Mouse (Mus musculus): ENCODE measurements around the gene Dennd1a. TPM values are rescaled to one million over a fixed set of nuclear protein-coding genes. Genes with fewer than 3 reads are reported as not detected.

Gene Dennd1a
- polyA plus RNA-seq, 1 experiment from 2014 or later: 11.5 TPM

DNA sequence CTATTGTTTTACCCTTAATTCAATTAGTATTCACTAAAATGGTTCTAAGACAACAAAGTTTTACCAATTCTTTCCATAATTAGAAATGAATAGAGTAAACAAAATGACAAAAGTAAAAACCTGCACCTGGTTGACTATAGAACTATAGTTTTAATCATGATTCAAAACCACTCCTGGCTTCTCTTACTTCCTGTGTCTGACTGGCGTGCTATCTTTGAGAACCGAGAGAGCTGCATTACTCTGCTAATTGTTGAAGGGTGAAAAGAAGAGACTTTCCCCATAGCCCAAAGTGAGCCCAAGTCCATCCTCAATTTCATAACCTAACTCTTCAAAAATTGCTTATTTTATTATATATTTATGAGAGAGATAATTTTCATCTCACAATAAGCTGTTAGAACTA, 131.2 kb downstream of the Dennd1a start:
- H3K27ac ChIP-seq (ENCODE audit: low read depth): no peak overlapping the region
- no peaks in the 10 kb centered on the region for H3K9me3 ChIP-seq (ENCODE audit: low read depth, low read length)
- H3K36me3 ChIP-seq (ENCODE audit: insufficient read depth): no peaks in the 10 kb centered on the region
- DNase-seq (no peak), ATAC-seq (ENCODE audit: insufficient read depth) (no peak)
- TF ChIP-seq CTCF (IDR thresholded peaks at IDR 0.05; ENCODE audit: low read depth): no peak
- WGBS: 58% methylated on average over 2 of the region's 2 CpGs
- no peak overlapping the region for H3K4me3 ChIP-seq (ENCODE audit: low read depth, low read length)
- no peaks in the 10 kb centered on the region for H3K4me1 ChIP-seq (ENCODE audit: insufficient read depth)
- H3K27me3 ChIP-seq (ENCODE audit: insufficient read depth, low read length): no peaks in the 10 kb centered on the region
- H3K4me2 ChIP-seq: no peak overlapping the region
- H3K9ac ChIP-seq: no peak overlapping the region

DNA sequence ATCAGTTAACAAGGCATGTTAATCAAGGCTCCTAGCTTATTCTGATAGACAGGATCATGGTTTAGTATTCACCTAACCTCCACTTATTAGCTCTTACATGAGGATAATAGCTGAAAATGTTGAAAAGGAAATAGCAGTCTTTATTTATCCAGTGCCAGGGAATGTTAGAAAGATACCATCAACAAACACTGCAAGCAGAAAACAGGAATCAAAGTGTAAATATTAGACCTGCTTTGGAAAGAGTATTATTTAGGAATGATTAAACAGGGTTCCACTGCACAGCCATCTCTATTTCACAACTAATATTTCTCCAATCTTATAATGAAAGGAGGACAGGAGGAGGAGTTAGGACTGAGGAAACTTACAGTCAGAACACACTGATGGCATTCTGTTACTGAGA, 142.4 kb downstream of the Dennd1a start:
- no peak overlapping the region for H3K4me3 ChIP-seq (ENCODE audit: low read depth, low read length)
- no peaks in the 10 kb centered on the region for H3K9me3 ChIP-seq (ENCODE audit: low read depth, low read length)
- no peaks in the 10 kb centered on the region for H3K36me3 ChIP-seq (ENCODE audit: insufficient read depth)
- H3K4me2 ChIP-seq: no peak overlapping the region
- H3K4me1 ChIP-seq (ENCODE audit: insufficient read depth): no peaks in the 10 kb centered on the region
- H3K27ac ChIP-seq (ENCODE audit: low read depth): no peak overlapping the region
- ATAC-seq (ENCODE audit: insufficient read depth) (no peak), DNase-seq (no peak)
- no peaks in the 10 kb centered on the region for H3K27me3 ChIP-seq (ENCODE audit: insufficient read depth, low read length)
- no peak for TF ChIP-seq CTCF (IDR thresholded peaks at IDR 0.05; ENCODE audit: low read depth)
- no peak overlapping the region for H3K9ac ChIP-seq

DNA sequence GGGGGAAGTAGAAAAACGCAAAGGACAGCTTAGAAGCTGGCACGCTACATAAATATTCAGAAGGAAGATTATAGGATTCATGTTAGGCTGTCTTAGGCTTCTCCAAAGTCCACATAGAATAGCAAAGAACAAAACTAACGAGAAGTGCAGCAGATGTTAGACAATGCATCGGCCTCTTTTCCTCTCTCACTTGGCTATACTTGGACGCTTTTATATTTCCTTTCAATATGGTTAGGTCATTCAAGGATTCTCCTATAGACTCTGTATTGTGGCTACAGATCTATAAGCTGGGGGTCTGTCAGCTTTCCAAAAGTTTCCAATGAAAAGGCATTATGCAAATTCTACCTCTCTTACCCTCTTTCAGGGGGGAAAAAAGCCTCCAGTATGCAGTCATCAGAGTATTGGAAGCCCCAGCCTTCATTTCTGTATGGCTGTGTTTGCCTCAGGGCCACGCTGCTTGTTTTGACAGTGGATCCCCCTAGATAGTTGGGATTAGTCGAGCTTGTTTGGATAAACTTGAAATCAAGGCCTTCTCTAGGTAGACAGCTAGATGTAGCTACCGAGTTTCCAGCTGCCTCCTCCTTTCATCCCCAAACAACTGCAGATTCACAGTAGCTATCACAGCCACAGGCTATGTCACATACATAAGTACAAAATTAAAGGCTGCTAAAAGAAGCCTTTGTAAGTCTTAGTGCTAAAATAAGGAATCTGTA, 143.0 kb downstream of the Dennd1a start:
- WGBS: 46% methylated on average over 8 of the region's 8 CpGs
- no peak overlapping the region for H3K4me3 ChIP-seq (ENCODE audit: low read depth, low read length)

DNA sequence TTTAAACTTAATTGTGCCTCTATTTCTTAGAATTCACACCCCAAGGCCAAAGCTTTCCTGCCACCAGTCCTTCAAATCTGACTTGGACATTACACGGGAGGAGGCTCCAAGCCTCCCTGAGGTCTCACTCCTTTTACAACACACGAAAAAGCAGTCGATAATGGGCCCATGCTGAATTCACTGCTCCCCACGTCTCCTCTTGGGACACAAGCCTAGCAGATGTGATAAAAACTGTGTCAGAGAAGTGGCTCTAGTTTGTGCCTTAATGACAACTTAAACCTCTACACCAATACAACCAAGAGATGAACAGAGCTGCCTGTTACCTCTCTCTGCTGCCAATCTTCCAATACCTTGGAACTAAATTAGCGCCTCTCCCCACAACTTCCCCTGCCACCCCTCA, 144.3 kb downstream of the Dennd1a start:
- Histone ChIP-seq H3K4me2 (no peak overlapping the region), H3K4me3 (ENCODE audit: low read depth, low read length) (no peak overlapping the region), H3K4me1 (ENCODE audit: insufficient read depth) (no peaks in the 10 kb centered on the region), H3K36me3 (ENCODE audit: insufficient read depth) (no peaks in the 10 kb centered on the region), H3K9me3 (ENCODE audit: low read depth, low read length) (no peaks in the 10 kb centered on the region), H3K9ac (no peak overlapping the region), H3K27ac (ENCODE audit: low read depth) (no peak overlapping the region), H3K27me3 (ENCODE audit: insufficient read depth, low read length) (no peaks in the 10 kb centered on the region)
- no peak for TF ChIP-seq CTCF (IDR thresholded peaks at IDR 0.05; ENCODE audit: low read depth)
- no peak for DNase-seq
- ATAC-seq (ENCODE audit: insufficient read depth): no peak
- WGBS: 54% methylated on average over 5 of the region's 5 CpGs

More for the DNA sequence above, 143.0 kb downstream of the Dennd1a start:
- Histone ChIP-seq H3K4me2 (no peak overlapping the region), H3K27me3 (ENCODE audit: insufficient read depth, low read length) (no peaks in the 10 kb centered on the region), H3K9ac (no peak overlapping the region), H3K4me1 (ENCODE audit: insufficient read depth) (no peaks in the 10 kb centered on the region), H3K9me3 (ENCODE audit: low read depth, low read length) (no peaks in the 10 kb centered on the region), H3K36me3 (ENCODE audit: insufficient read depth) (no peaks in the 10 kb centered on the region), H3K27ac (ENCODE audit: low read depth) (no peak overlapping the region)
- DNase-seq (no peak), ATAC-seq (ENCODE audit: insufficient read depth) (no peak)
- TF ChIP-seq CTCF (IDR thresholded peaks at IDR 0.05; ENCODE audit: low read depth): no peak

DNA sequence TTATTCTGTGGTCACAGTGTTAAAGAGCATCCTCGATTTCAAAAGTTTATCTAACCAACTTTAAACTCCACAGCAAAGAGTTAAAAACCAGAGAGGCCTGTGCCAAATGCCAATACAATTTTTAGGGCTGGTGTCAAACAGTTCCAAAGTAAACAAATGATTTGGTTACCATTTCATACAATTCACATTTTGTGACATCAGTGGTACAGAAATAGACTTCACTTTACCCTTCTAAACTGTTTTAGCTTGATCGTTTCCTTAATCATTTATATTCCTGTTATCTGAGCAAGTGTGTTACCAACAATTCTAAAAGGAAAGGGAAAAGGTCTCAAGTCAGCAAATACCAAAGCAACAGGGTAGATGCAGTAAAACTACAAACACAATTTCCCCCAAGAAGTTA, 145.0 kb downstream of the Dennd1a start:
- no peaks in the 10 kb centered on the region for H3K9me3 ChIP-seq (ENCODE audit: low read depth, low read length)
- no peaks in the 10 kb centered on the region for H3K36me3 ChIP-seq (ENCODE audit: insufficient read depth)
- no peak overlapping the region for H3K4me3 ChIP-seq (ENCODE audit: low read depth, low read length)
- DNase-seq (no peak), ATAC-seq (ENCODE audit: insufficient read depth) (no peak)
- TF ChIP-seq CTCF (IDR thresholded peaks at IDR 0.05; ENCODE audit: low read depth): no peak
- no peaks in the 10 kb centered on the region for H3K27me3 ChIP-seq (ENCODE audit: insufficient read depth, low read length)
- 26% methylated on average over 2 of the region's 2 CpGs for WGBS
- H3K4me1 ChIP-seq (ENCODE audit: insufficient read depth): no peaks in the 10 kb centered on the region
- no peak overlapping the region for H3K4me2 ChIP-seq
- H3K9ac ChIP-seq: no peak overlapping the region
- no peak overlapping the region for H3K27ac ChIP-seq (ENCODE audit: low read depth)

DNA sequence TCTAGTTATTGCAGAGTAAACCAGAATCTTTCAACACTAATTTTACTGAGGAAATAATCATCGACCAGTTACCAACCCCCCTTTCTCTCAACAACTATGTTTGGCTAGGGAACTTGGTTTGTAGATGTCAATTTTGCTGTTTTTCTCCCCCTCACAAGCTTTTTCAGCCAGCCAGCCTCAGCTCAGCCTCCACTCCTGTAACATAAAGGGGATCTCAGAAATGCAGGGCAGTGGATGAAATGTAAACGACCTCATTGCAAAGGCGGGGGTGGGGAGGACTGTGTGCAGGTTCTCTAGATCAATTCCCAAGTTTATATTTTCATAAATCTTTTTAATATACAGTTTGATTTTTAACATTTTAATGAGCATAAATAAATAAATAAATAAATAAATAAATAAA, 147.7 kb downstream of the Dennd1a start:
- no peak for TF ChIP-seq CTCF (IDR thresholded peaks at IDR 0.05; ENCODE audit: low read depth)
- ATAC-seq (ENCODE audit: insufficient read depth): no peak
- 50% methylated on average over 3 of the region's 3 CpGs for WGBS

DNA sequence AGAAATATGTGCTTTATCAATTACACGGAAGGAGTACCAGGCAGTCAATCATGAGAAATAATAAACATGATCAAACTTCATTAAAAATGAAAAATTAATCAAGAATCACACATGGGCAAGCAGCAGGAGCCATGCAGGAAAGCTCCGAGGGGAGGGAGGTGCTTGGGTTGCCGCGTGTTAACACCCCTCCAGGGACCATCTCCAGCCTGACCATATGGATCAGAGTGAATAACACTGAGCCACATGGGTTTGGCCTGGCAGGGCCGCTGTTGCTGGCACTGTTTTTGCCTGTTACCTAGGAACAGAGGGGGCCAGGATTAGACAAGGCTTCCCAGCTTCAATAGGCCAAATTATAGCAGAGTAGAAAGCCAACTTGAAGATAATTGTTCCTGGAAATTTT, 150.1 kb downstream of the Dennd1a start:
- no peak for ATAC-seq (ENCODE audit: insufficient read depth)
- no peaks in the 10 kb centered on the region for H3K4me1 ChIP-seq (ENCODE audit: insufficient read depth)
- WGBS: 51% methylated on average over 5 of the region's 5 CpGs
- no peak overlapping the region for H3K4me3 ChIP-seq (ENCODE audit: low read depth, low read length)
- no peak overlapping the region for H3K27ac ChIP-seq (ENCODE audit: low read depth)
- no peaks in the 10 kb centered on the region for H3K9me3 ChIP-seq (ENCODE audit: low read depth, low read length)
- H3K9ac ChIP-seq: no peak overlapping the region
- H3K4me2 ChIP-seq: no peak overlapping the region
- H3K27me3 ChIP-seq (ENCODE audit: insufficient read depth, low read length): no peaks in the 10 kb centered on the region
- no peak for DNase-seq
- H3K36me3 ChIP-seq (ENCODE audit: insufficient read depth): no peaks in the 10 kb centered on the region
- TF ChIP-seq CTCF (IDR thresholded peaks at IDR 0.05; ENCODE audit: low read depth): no peak

More for the DNA sequence above, 147.7 kb downstream of the Dennd1a start:
- DNase-seq: no peak
- H3K36me3 ChIP-seq (ENCODE audit: insufficient read depth): no peaks in the 10 kb centered on the region
- no peak overlapping the region for H3K4me2 ChIP-seq
- H3K27ac ChIP-seq (ENCODE audit: low read depth): no peak overlapping the region
- H3K9ac ChIP-seq: no peak overlapping the region
- no peaks in the 10 kb centered on the region for H3K9me3 ChIP-seq (ENCODE audit: low read depth, low read length)
- no peaks in the 10 kb centered on the region for H3K4me1 ChIP-seq (ENCODE audit: insufficient read depth)
- no peaks in the 10 kb centered on the region for H3K27me3 ChIP-seq (ENCODE audit: insufficient read depth, low read length)
- no peak overlapping the region for H3K4me3 ChIP-seq (ENCODE audit: low read depth, low read length)
